Mouse (Mus musculus) olfactory bulb, adult 2 months (tissue): ENCODE measurements around the gene Sirpa.

Experiments
- CTCF ChIP-seq: fragments of 200-500 bp; IDR thresholded peaks from 2 replicates; pipeline ENCODE4 v1.5.1; 2012; ENCODE audit warnings: low read depth, mild to moderate bottlenecking, low read length, moderate library complexity; ENCODE audit not compliant: insufficient read depth
- POLR2A ChIP-seq: fragments of 200-500 bp; IDR thresholded peaks from 2 replicates; pipeline ENCODE4 v1.6.1; 2012; ENCODE audit warnings: mild to moderate bottlenecking, low read depth, low read length, moderate library complexity; ENCODE audit not compliant: insufficient read depth

- TF ChIP-seq CTCF (no peak), POLR2A (no peak)
These were observed 60.0 kb downstream of the Sirpa start for GRCm38 (mm10) chr2:129652616-129653015.
